1 mouse cellular context compared by ENCODE assay signal in genomic region chr15:85710179-85710578, GRCm38 (mm10).
TF ChIP-seq lines count a peak whose summit lies in the region.

No protein-coding gene starts in this region.

TF ChIP-seq in CH12.LX, 34 proteins besides CTCF, POLR2A, EP300 and RAD21 (continued from another document):
- TF ChIP-seq ZNF384 (IDR thresholded peaks at IDR 0.05; ENCODE audit: low read depth, low read length) (no peak), MAZ (IDR thresholded peaks at IDR 0.05; ENCODE audit: low read depth, low read length) (peak; percentile 37; the same call in 1 of the 2 replicates), USF2 (conservative IDR thresholded peaks at IDR 0.05; ENCODE audit: low read depth, low read length) (no peak), ELF1 (IDR thresholded peaks at IDR 0.05; ENCODE audit: low read depth, low read length) (no peak), UBTF (IDR thresholded peaks at IDR 0.05; ENCODE audit: low read depth, low read length) (no peak), TBP (conservative IDR thresholded peaks at IDR 0.05; ENCODE audit: low read depth, low read length) (no peak), CHD1 (IDR thresholded peaks at IDR 0.05; ENCODE audit: low read depth, low read length) (no peak), CHD2 (IDR thresholded peaks at IDR 0.05; ENCODE audit: low read length) (no peak), PAX5 (IDR thresholded peaks at IDR 0.05; ENCODE audit: low read length) (no peak), MEF2A (IDR thresholded peaks at IDR 0.05; ENCODE audit: borderline replicate concordance, low read depth, low read length) (no peak)
